Mouse (Mus musculus) small intestine, adult 10 weeks (tissue): ENCODE measurements around the gene Vmn1r84. TPM values are rescaled to one million over a fixed set of nuclear protein-coding genes. Genes with fewer than 3 reads are reported as not detected.

Source experiments
- polyA plus RNA-seq: library from polyadenylated mRNA; stranded (reverse); fragments of 350-450 nt; fragmentation: Illumina TruSeq; extraction: RNeasy Lipid Tissue Mini Kit (QIAGEN cat#74804); gene quantifications from one replicate; pipeline ENCODE4 v1.2.3, GENCODE M21; 2014; ENCODE audit warnings: low replicate concordance

Gene Vmn1r84
- polyA plus RNA-seq = not detected

GRCm38 (mm10) chr7:12369173-12369572, at the start of gene Vmn1r84:
Gene Vmn1r84 (minus strand): TSS chr7:12369273.

GRCm38 (mm10) chr7:12329381-12329780, 39.7 kb downstream of the Vmn1r84 start, which contains the start of gene Vmn1r83:
Gene Vmn1r83 (minus strand): TSS chr7:12329481.

Other genes starting within 250 kb of the Vmn1r84 start
- gene Vmn1r78, start 219.0 kb downstream of the Vmn1r84 start, polyA plus RNA-seq = not detected
- gene Vmn1r79, start 198.0 kb downstream of the Vmn1r84 start, polyA plus RNA-seq = not detected
- not detected for gene Vmn1r80, start 180.0 kb downstream of the Vmn1r84 start, polyA plus RNA-seq
- not detected for gene Vmn1r81, start 101.0 kb downstream of the Vmn1r84 start, polyA plus RNA-seq
- not detected for gene Vmn1r82, start 68.8 kb downstream of the Vmn1r84 start, polyA plus RNA-seq
- not detected for gene Vmn1r83, start 39.8 kb downstream of the Vmn1r84 start, polyA plus RNA-seq
- 1.3 TPM for gene Zfp551, start 53.5 kb upstream of the Vmn1r84 start, polyA plus RNA-seq
- gene Zfp606, start 109.0 kb upstream of the Vmn1r84 start, polyA plus RNA-seq = 24.5 TPM
- gene 2900092C05Rik, start 143.2 kb upstream of the Vmn1r84 start, polyA plus RNA-seq = not detected
- not detected for gene Vmn2r53, start 239.5 kb upstream of the Vmn1r84 start, polyA plus RNA-seq